Mouse (Mus musculus) limb, embryonic 12.5 days (tissue): ENCODE results near the gene Zbtb20. TPM values are rescaled to one million over a fixed set of nuclear protein-coding genes. Genes with fewer than 3 reads are reported as not detected.
A peak's percentile ranks its signal among the peaks of the same experiment; 100 is the strongest.

ENCODE experiments used
- ATAC-seq: fragments of 200-750 bp; cut with Nextera tagmentation; 2 replicates; pipeline ENCODE4 v1.8.0; 2017; ENCODE audit warnings: low read depth, moderate TSS enrichment; ENCODE audit not compliant: insufficient number of reproducible peaks, insufficient read depth, low FRiP score, low TSS enrichment
- H3K27ac ChIP-seq: fragments of 300-500 bp; sonication (generic); 2 replicates; pipeline ENCODE4 v1.5.1; 2016; ENCODE audit warnings: mild to moderate bottlenecking, moderate library complexity
- H3K27me3 ChIP-seq: fragments of 300-500 bp; sonication (generic); 2 replicates; pipeline ENCODE4 v1.6.1; 2016; ENCODE audit warnings: mild to moderate bottlenecking, moderate library complexity
- H3K36me3 ChIP-seq: fragments of 300-500 bp; sonication (generic); 2 replicates; pipeline ENCODE4 v1.6.1; 2016; ENCODE audit warnings: mild to moderate bottlenecking, moderate library complexity
- H3K4me1 ChIP-seq: fragments of 300-500 bp; sonication (generic); replicated peaks from 2 replicates; pipeline ENCODE4 v1.6.1; 2016
- H3K4me2 ChIP-seq: fragments of 300-500 bp; sonication (generic); 2 replicates; pipeline ENCODE4 v1.6.1; 2016; ENCODE audit warnings: mild to moderate bottlenecking, moderate library complexity
- H3K4me3 ChIP-seq: fragments of 300-500 bp; sonication (generic); replicated peaks from 2 replicates; pipeline ENCODE4 v1.5.1; 2016; ENCODE audit warnings: mild to moderate bottlenecking
- H3K9ac ChIP-seq: fragments of 300-500 bp; sonication (generic); replicated peaks from 2 replicates; pipeline ENCODE4 v1.6.1; 2016; ENCODE audit warnings: mild to moderate bottlenecking, moderate library complexity
- H3K9me3 ChIP-seq: fragments of 300-500 bp; sonication (generic); 2 replicates; pipeline ENCODE4 v1.6.1; 2016; ENCODE audit warnings: mild to moderate bottlenecking, moderate library complexity
- WGBS: fragments of 180-500 bp; shearing (Covaris S2); methylation state at CpG from one replicate; pipeline ENCODE4 v1.1.7; 2016; 5-methylcytosine and 5-hydroxymethylcytosine counted together
- polyA plus RNA-seq: library from polyadenylated mRNA; unstranded; fragments of >200 nt; fragmentation: Nextera tagmentation; extraction: Ambion mirVana; gene quantifications from 2 replicates; pipeline ENCODE4 v1.2.1, GENCODE M21; 2016

Zbtb20 gene
- polyA plus RNA-seq, 1 experiment from 2014 or later: 18.8 TPM

- 0 out of 2 replicates have a peak, but pooled peaks have one; percentile 47 for ATAC-seq
Observed at GRCm38 (mm10) chr16:43130583-43130982, 254.9 kb downstream of the Zbtb20 start.

GRCm38 (mm10) chr16:43131077-43131476 is 255.4 kb downstream of the Zbtb20 start:
- ATAC-seq: no peak
- H3K9ac ChIP-seq: no peak overlapping the region
- H3K36me3 ChIP-seq: no peaks in the 10 kb centered on the region
- H3K9me3 ChIP-seq: no peaks in the 10 kb centered on the region
- no peak overlapping the region for H3K4me3 ChIP-seq
- no peak overlapping the region for H3K4me2 ChIP-seq
- H3K4me1 ChIP-seq: peaks cover 13% of the 10 kb centered on the region; the same call in 1 of the 2 replicates
- H3K27me3 ChIP-seq: no peaks in the 10 kb centered on the region
- H3K27ac ChIP-seq: no peak overlapping the region

More at GRCm38 (mm10) chr16:43130583-43130982, 254.9 kb downstream of the Zbtb20 start:
- WGBS: 61% methylated on average over 6 of the region's 6 CpGs
- 0 out of 2 replicates have a peak overlapping the region, but pooled peaks have one; percentile 29 for H3K27ac ChIP-seq
- no peak overlapping the region for H3K4me2 ChIP-seq
- H3K27me3 ChIP-seq: no peaks in the 10 kb centered on the region
- no peak overlapping the region for H3K9ac ChIP-seq
- no peaks in the 10 kb centered on the region for H3K9me3 ChIP-seq
- H3K4me1 ChIP-seq: peaks cover 13% of the 10 kb centered on the region; the same call in 1 of the 2 replicates
- H3K36me3 ChIP-seq: no peaks in the 10 kb centered on the region
- H3K4me3 ChIP-seq: no peak overlapping the region

GRCm38 (mm10) chr16:43168506-43168905 is 292.8 kb downstream of the Zbtb20 start:
- WGBS: 62% methylated on average over 4 of the region's 4 CpGs
- no peak overlapping the region for H3K27ac ChIP-seq
- H3K36me3 ChIP-seq: no peaks in the 10 kb centered on the region

GRCm38 (mm10) chr16:43169273-43169905 is 293.7 kb downstream of the Zbtb20 start:
- no peak for ATAC-seq

More at GRCm38 (mm10) chr16:43168506-43168905, 292.8 kb downstream of the Zbtb20 start:
- H3K27me3 ChIP-seq: no peaks in the 10 kb centered on the region
- no peak overlapping the region for H3K4me2 ChIP-seq
- H3K9ac ChIP-seq: no peak overlapping the region
- no peaks in the 10 kb centered on the region for H3K9me3 ChIP-seq
- ATAC-seq: no peak
- no peaks in the 10 kb centered on the region for H3K4me1 ChIP-seq
- no peak overlapping the region for H3K4me3 ChIP-seq

GRCm38 (mm10) chr16:43172139-43172538 is 296.5 kb downstream of the Zbtb20 start:
- H3K4me1 ChIP-seq: no peaks in the 10 kb centered on the region
- no peaks in the 10 kb centered on the region for H3K36me3 ChIP-seq
- H3K4me2 ChIP-seq: no peak overlapping the region
- no peak overlapping the region for H3K4me3 ChIP-seq
- 59% methylated on average over 2 of the region's 2 CpGs for WGBS
- no peaks in the 10 kb centered on the region for H3K9me3 ChIP-seq
- no peak overlapping the region for H3K27ac ChIP-seq
- no peaks in the 10 kb centered on the region for H3K27me3 ChIP-seq
- no peak overlapping the region for H3K9ac ChIP-seq
- ATAC-seq: no peak

More at GRCm38 (mm10) chr16:43169273-43169905, 293.7 kb downstream of the Zbtb20 start:
- H3K4me2 ChIP-seq: no peak overlapping the region
- H3K36me3 ChIP-seq: no peaks in the 10 kb centered on the region
- no peaks in the 10 kb centered on the region for H3K4me1 ChIP-seq
- no peak overlapping the region for H3K4me3 ChIP-seq
- H3K9me3 ChIP-seq: no peaks in the 10 kb centered on the region
- H3K27me3 ChIP-seq: no peaks in the 10 kb centered on the region
- 86% methylated on average over 2 of the region's 2 CpGs for WGBS
- no peak overlapping the region for H3K27ac ChIP-seq
- H3K9ac ChIP-seq: no peak overlapping the region

GRCm38 (mm10) chr16:43172912-43173311 is 297.2 kb downstream of the Zbtb20 start:
- Histone ChIP-seq H3K4me1 (no peaks in the 10 kb centered on the region), H3K27ac (no peak overlapping the region), H3K4me2 (no peak overlapping the region), H3K4me3 (no peak overlapping the region), H3K9me3 (no peaks in the 10 kb centered on the region), H3K9ac (no peak overlapping the region), H3K27me3 (no peaks in the 10 kb centered on the region), H3K36me3 (no peaks in the 10 kb centered on the region)
- WGBS: 95% methylated on average over 1 of the region's 1 CpGs
- ATAC-seq: no peak

GRCm38 (mm10) chr16:43174815-43175214 is 299.1 kb downstream of the Zbtb20 start:
- H3K9me3 ChIP-seq: no peaks in the 10 kb centered on the region
- no peaks in the 10 kb centered on the region for H3K36me3 ChIP-seq
- no peaks in the 10 kb centered on the region for H3K4me1 ChIP-seq
- no peak for ATAC-seq
- no peak overlapping the region for H3K9ac ChIP-seq
- no peak overlapping the region for H3K27ac ChIP-seq
- H3K4me2 ChIP-seq: no peak overlapping the region
- WGBS: 85% methylated on average over 2 of the region's 2 CpGs
- H3K4me3 ChIP-seq: no peak overlapping the region
- no peaks in the 10 kb centered on the region for H3K27me3 ChIP-seq

- Histone ChIP-seq H3K4me1 (no peaks in the 10 kb centered on the region), H3K36me3 (no peaks in the 10 kb centered on the region), H3K9ac (no peak overlapping the region), H3K4me2 (no peak overlapping the region), H3K4me3 (no peak overlapping the region), H3K27ac (no peak overlapping the region), H3K9me3 (no peaks in the 10 kb centered on the region), H3K27me3 (no peaks in the 10 kb centered on the region)
- no peak for ATAC-seq
- WGBS: 93% methylated on average over 1 of the region's 1 CpGs
Observed at GRCm38 (mm10) chr16:43181038-43181437, 305.4 kb downstream of the Zbtb20 start.

GRCm38 (mm10) chr16:43190390-43190789 is 314.7 kb downstream of the Zbtb20 start:
- Histone ChIP-seq H3K9me3 (no peaks in the 10 kb centered on the region), H3K4me1 (no peaks in the 10 kb centered on the region), H3K4me2 (no peak overlapping the region), H3K36me3 (no peaks in the 10 kb centered on the region), H3K27ac (no peak overlapping the region), H3K4me3 (no peak overlapping the region), H3K9ac (no peak overlapping the region), H3K27me3 (no peaks in the 10 kb centered on the region)
- WGBS: 87% methylated on average over 1 of the region's 1 CpGs
- ATAC-seq: no peak

- H3K4me2 ChIP-seq: no peak overlapping the region
- H3K36me3 ChIP-seq: no peaks in the 10 kb centered on the region
- 85% methylated on average over 9 of the region's 9 CpGs for WGBS
- no peaks in the 10 kb centered on the region for H3K4me1 ChIP-seq
- H3K27ac ChIP-seq: no peak overlapping the region
- H3K9me3 ChIP-seq: no peaks in the 10 kb centered on the region
- no peak overlapping the region for H3K4me3 ChIP-seq
- no peaks in the 10 kb centered on the region for H3K27me3 ChIP-seq
- no peak overlapping the region for H3K9ac ChIP-seq
- ATAC-seq: no peak
Observed at GRCm38 (mm10) chr16:43191060-43191850, 315.6 kb downstream of the Zbtb20 start.

- H3K4me2 ChIP-seq: no peak overlapping the region
- H3K9ac ChIP-seq: no peak overlapping the region
- no peaks in the 10 kb centered on the region for H3K27me3 ChIP-seq
- no peaks in the 10 kb centered on the region for H3K9me3 ChIP-seq
- no peak overlapping the region for H3K4me3 ChIP-seq
- no peaks in the 10 kb centered on the region for H3K4me1 ChIP-seq
- H3K36me3 ChIP-seq: no peaks in the 10 kb centered on the region
- no peak overlapping the region for H3K27ac ChIP-seq
- no peak for ATAC-seq
- 91% methylated on average over 6 of the region's 6 CpGs for WGBS
Observed at GRCm38 (mm10) chr16:43193631-43194239, 318.1 kb downstream of the Zbtb20 start.
